Mouse (Mus musculus) adrenal gland, adult 18-20 months (tissue): Measurements from ENCODE around the gene C1s2. TPM values are rescaled to one million over a fixed set of nuclear protein-coding genes. Genes with fewer than 3 reads are reported as not detected.
"Not testable (repeated sequence)": the region's sequence is repeated elsewhere in the genome, so short reads cannot be mapped to it uniquely, and the experiment has no call there.

Experiments used
- DNase-seq, 2 experiments: peaks; one replicate each; pipeline ENCODE4 v3.0.0; 2021 to 2022; ENCODE audit warnings: low spot score in 2 of 2
- total RNA-seq, 2 experiments: library from RNA; stranded (reverse); gene quantifications; 1 replicate in 1 of 2; 2 replicates in 1 of 2; pipeline ENCODE4 v1.2.3; 2021

The C1s2 gene
- total RNA-seq, 2 experiments from 2014 or later = 2.0 to 2.8 TPM

DNA sequence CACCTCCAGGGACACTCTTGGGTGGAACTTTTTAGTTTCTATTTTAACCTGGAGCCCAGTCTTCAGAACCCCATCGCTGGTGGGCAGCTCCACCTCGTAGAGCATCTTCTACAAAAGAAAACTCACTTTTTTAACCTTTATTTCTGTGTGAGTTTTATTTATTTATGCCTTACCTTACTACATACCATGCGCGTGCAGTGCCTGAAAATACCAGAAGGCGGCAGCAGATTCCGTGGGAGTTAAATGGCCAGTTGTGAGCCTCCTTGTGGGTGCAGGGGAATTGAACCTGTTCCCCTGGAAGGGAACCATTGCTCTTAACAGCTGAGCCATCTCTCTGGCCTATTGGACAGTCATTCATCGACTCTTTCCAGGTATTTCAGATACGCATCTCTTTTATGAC, 5.1 kb upstream of the C1s2 start:
- peak; percentile 73 to 79 for DNase-seq

DNA sequence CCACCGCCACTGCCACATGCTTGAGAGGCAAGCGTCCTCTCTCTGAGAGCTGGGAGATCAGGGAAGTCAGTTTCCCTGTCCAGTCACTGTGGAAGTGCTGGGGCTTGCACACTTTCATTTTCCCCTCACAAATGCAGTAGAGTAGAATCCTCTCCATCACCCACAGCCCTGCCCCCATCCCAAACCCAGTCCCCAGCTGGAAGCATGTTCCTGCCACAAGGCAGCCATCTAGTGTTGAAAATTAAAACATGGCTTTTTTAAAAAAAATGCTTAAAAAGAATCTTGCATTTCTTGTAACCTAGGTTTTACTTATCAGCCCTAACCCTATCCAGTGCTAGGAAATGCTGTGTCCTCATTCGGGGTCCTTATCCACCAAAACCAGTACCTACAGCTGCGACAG, 4.2 kb upstream of the C1s2 start:
- no peak for DNase-seq

DNA sequence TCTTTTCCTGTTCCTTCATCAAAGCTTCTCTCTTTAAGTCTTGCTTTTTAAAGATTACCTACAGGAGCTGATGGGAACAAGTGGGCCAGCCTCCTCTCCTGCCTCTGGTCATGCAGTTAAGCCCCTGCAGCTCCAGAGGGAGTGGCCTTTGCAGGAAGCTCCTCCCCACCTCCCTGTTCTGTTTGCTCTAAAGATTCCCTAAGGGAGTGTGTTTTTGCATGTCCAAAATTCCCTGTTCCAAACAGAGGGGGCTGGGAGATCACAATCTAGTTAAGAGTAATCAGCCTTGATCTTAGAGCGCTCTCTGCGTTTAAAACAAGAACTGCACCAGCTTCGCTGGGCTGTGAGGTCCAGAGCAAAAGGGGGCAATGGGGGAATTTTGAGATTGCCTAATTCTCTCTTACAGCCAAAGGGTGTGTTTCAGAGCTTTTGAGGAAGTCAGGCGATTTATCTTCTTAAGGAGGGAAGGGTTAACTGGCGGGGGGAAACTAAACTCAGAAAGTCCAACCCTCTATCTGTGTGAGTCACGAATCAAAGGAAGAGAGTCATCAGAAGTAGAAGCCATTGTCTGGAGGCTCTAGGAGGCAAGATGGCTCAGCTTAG, 1.1 kb upstream of the C1s2 start:
- DNase-seq = not testable (repeated sequence)

DNA sequence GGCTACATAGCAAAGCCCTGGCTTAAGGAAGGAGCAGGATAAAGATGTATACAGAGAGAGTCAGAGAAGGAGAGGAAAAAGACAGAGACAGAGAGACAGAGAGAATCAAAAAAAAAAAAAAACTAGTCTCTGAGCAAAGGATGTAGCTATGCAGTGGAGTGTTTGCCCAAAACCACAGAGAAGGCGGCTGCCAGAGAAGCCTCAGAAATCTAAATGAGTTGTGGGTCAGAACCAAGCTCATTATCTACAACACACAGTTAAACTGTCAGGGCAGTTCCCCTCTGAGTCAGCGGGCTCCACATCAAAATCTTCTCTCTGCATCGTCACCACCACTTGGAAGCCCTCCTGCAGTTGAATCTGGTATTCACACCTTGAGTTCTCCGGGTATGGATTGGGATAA, 5.1 kb downstream of the C1s2 start:
- DNase-seq = no peak

DNA sequence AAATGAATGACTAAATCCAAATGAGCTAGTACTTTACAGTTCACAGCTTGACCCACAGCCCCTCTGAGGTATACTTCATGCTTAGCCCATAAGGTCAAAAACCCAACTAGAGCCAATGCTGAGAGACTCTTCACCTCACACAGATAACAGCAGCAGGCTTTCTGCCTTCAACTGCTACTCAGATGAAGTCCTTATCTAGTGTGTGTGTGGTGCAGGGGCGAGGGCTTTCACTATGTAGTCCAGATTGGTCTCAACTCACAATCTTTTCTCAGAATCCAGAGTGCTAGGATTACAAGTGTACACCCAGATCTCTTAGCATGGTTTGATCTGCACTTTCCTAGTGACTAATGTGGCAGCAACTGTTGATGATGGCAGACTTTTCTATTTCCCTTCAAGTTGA, 9.7 kb downstream of the C1s2 start:
- DNase-seq = not testable (repeated sequence)

DNA sequence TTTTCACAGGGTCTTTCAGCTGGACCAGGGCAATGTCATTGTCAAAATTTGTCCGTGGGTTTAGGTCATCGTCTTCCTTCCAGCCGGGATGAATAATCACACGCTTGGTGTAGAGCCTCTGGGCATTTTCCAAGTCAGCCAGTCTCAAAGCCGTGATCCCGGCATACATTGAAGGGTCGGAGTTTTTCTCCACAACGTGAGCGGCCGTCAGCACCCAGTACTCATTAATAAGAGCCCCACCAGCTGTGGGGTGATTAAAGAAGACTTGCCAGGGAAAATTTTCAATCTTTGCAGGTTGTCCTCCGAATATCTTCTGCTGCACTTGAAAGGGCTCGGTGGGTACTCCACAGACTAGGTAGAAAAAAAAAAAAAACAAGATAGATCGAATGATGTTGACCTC, 10.3 kb downstream of the C1s2 start:
- no peak for DNase-seq

DNA sequence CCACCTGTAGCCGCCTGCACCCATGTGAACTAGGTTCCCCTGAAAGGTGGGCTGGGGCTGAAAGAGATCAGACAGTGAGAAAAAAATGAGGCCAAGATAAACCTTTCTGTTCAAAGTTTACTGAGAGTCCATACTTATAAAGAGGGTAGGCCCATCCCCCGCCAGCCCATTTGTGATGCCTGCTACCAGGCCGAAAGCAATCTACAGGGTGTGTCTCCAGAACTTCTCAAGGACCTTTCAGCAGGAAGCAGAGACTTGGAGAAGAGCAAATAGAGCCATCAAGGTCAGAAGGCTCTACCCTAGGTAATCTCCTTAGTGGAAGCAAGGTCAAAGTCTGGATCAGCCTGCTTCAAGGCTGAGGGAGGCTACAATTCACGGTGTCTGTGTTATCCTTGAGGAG, 33.9 kb downstream of the C1s2 start:
- no peak for DNase-seq

DNA sequence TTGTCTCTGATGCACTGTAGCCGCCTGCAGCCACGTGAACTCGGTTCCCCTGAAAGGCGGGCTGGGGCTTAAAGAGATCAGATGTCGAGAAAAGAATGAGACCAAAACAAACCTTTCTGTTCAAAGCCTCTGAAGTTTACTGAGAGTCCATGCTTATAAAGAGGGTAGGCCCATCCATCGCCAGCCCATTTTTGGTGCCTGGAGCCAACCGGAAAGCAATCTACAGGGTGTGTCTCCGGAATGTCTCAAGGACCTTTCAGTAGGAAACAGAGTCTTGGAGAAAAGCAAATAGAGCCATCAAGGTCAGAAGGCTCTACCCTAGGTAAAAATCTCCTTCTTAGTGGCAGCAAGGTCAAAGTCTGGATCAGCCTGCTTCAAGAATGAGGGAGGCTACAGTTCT, 42.8 kb downstream of the C1s2 start:
- no peak for DNase-seq

DNA sequence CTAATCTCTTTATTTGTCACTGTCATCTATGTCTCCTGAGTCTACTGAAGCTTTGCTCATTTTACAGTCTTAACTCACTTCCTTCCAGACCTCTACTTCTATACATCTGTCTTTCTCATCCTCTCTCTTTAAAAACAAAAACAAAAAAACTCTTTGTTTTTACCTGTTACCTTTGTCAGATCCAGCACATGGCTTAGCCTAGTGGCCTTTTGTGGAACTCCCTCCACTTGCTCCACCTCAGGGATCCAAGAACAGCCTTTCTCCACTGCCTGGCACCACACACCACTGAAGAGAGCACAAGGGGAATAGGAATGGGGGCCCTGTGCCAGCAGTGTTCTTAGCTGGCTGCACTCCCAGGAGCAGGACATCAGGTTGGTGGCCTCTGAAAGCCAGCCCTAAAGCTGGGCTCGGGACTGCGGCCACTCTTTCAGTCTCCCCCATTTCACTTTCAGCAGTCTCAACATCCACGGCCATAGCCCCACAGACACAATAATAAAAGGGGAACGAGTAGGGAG, 43.6 kb downstream of the C1s2 start:
- DNase-seq = no peak

DNA sequence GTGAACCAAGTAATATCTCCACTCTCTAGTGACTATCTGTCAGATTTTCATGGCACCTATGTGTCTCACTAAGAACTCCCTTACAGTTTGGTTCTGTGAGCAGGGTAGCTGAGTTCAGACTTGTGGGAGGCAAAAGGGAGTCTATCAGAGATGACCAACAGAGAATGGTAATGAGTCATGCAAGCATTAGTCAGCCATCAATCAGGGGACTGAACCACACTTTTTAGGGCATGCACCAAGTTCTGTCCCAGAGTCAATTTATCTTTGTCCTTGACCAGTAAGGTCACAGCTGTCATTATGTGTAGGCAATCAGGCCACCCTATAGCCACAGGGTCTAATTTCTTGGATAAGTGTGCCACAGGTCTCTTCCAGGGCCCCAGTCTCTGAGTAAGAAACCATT, 47.1 kb downstream of the C1s2 start:
- DNase-seq = no peak

DNA sequence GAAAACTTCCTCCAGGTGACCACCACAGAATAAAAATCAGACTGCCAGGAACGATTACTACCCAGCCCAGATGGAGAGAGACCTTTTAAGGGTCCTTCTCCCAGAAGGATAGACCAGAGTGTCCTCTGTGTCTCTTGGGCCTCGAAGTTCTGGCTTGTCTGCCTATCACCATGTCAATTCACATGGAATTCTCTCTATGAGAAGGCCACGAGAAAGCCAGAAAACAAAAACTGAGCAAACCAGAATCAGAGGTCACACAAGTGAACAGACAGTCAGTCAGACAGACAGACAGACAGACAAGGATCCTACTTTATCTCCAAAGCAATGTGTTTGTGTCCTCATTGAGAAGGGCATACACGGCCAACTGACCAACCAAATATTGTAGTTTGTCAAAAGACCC, 49.6 kb downstream of the C1s2 start:
- no peak for DNase-seq

DNA sequence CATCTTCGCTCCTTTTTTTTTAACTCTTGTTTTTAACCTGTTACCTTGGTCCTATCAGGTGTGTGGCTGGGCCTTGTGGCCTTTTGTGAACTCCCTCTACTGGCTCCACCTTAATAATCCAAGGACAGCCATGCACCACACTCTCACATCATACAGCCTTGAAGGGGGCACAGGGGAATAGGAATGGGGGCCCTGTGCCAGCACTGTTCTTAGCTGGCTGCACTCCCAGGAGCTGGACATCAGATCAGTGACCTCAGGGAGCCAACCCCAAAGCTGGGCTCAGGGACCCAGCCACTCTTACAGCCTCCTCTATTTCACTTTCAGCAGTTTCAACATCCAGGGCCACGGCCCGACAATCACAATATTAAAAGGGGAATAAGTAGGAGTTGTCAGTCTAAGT, 50.1 kb downstream of the C1s2 start:
- peak; percentile 53 to 69 for DNase-seq

DNA sequence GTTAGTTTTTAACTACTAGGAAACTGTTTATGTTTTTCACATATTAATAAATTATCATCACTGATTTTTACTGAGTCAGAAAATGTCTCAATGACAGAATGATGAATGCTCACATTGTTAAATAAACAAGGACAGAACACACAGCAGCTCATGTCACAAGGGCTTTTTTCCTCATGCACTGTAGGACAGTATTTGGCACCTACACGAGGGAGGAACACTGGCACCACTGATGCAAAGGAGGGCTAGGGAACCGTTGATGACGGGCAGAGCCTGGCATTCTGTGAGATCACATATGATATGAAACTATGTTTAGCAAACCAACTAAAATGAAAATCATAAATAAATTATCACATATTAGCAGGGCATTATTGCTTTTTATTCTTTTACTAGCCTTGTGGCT, 51.0 kb downstream of the C1s2 start:
- DNase-seq = no peak

DNA sequence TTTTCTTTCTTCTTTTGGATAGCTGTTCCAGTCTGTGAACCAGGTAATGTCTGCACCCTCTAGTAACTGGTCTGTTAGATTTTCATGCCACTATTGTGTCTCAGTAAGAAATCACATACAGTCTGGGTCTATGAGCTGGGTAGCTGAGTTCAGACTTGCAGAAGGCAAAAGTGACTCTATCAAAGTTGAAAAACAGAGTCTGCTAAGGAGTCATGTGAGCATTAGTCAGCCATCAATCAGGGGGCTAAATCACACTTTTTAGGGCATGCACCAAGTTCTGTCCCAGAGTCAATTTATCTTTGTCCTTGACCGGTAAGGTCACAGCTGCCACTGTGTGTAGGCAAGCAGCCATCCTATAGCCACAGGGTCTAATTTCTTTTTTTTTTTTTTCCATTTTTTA, 53.7 kb downstream of the C1s2 start:
- DNase-seq = no peak

DNA sequence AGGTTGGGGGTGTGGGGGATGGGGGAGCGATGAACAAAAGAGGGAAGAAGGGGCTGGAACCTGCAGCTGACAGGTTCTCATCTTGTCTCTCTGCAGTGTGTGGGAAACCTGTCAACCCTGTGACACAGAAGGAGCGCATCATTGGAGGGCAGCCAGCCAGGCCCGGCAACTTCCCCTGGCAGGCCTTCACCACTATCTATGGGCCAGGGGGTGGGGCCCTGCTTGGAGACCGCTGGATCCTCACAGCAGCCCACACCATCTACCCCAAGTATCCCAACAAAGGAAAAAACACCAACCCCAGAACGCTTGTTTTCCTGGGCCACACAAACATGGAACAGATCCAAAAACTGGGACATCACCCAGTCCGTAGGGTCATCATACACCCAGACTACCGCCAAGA, 55.7 kb downstream of the C1s2 start:
- DNase-seq = peak in 1 of 2 experiments; percentile 44

DNA sequence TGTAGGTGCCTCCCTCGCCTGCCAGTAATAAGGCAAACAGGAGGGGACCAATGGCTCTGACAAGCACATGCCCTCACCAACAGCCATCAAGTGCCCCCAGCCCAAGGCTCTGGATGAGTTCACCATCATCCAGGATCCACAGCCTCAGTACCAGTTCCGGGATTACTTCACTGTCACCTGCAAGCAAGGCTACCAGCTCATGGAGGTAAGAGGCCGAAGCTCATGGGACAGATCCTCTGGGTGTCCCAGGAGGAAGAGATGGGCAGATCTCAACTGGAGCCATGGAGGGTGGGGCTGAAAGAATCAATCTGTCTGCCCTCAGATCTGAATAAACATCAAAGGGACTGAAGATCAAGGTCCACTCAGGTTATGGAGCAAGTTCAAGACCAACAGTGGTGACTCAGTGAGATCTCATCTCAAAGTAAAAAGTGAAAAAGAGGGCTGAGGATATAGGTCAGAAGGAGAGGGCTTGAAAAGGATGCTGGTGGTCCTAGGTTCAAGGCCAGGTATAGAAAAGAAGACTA, 60.7 kb downstream of the C1s2 start:
- not testable (repeated sequence) for DNase-seq

Other genes starting within 250 kb of the C1s2 start
- 100 to 1,000 TPM; 116 to 119 TPM for gene Pex5, start 221.0 kb downstream of the C1s2 start, total RNA-seq
- gene Clstn3, start 171.3 kb downstream of the C1s2 start, total RNA-seq = 100 to 1,000 TPM; 107 to 199 TPM
- 10 to 100 TPM; 22.7 to 22.8 TPM for gene C1rl, start 143.0 kb downstream of the C1s2 start, total RNA-seq
- gene C1ra, start 123.7 kb downstream of the C1s2 start, total RNA-seq = 10 to 100 TPM; 45.4 to 88.8 TPM
- gene C1s1, start 93.7 kb downstream of the C1s2 start, total RNA-seq = 10 to 100 TPM; 48.3 to 69.2 TPM
- gene C1rb, start 65.8 kb downstream of the C1s2 start, total RNA-seq = 10 to 100 TPM in 1 of 2 experiments, 1 to 10 TPM in 1; 6.7 to 12.3 TPM
- gene Lpcat3, start 26.9 kb upstream of the C1s2 start, total RNA-seq = 100 to 1,000 TPM in 1 of 2 experiments, 10 to 100 TPM in 1; 92.9 to 108 TPM
- gene Emg1, start 76.1 kb upstream of the C1s2 start, total RNA-seq = 10 to 100 TPM; 81.0 to 86.4 TPM
- 100 to 1,000 TPM; 285 to 301 TPM for gene Phb2, start 76.3 kb upstream of the C1s2 start, total RNA-seq
- gene Ptpn6, start 102.6 kb upstream of the C1s2 start, total RNA-seq = 10 to 100 TPM in 1 of 2 experiments, 1 to 10 TPM in 1; 9.8 to 11.5 TPM
- 100 to 1,000 TPM; 341 to 388 TPM for gene Grcc10, start 105.3 kb upstream of the C1s2 start, total RNA-seq
- not detected for gene Gm45234, start 119.9 kb upstream of the C1s2 start, total RNA-seq
- 10 to 100 TPM; 78.4 to 80.2 TPM for gene Atn1, start 120.4 kb upstream of the C1s2 start, total RNA-seq
- gene Eno2, start 133.6 kb upstream of the C1s2 start, total RNA-seq = 10 to 100 TPM; 19.8 to 37.7 TPM
- gene Lrrc23, start 143.6 kb upstream of the C1s2 start, total RNA-seq = under 1 TPM in 1 of 2 experiments, not detected in 1; 0.90 TPM
- gene Spsb2, start 172.6 kb upstream of the C1s2 start, total RNA-seq = 10 to 100 TPM; 17.3 to 18.9 TPM
- gene Tpi1, start 178.2 kb upstream of the C1s2 start, total RNA-seq = 100 to 1,000 TPM; 383 to 517 TPM
- 100 to 1,000 TPM; 107 to 128 TPM for gene Usp5, start 193.4 kb upstream of the C1s2 start, total RNA-seq
- gene Cdca3, start 193.5 kb upstream of the C1s2 start, total RNA-seq = 1 to 10 TPM in 1 of 2 experiments, under 1 TPM in 1; 0.77 to 2.7 TPM
- 1 to 10 TPM; 9.2 to 9.6 TPM for gene Gnb3, start 204.2 kb upstream of the C1s2 start, total RNA-seq
- 10 to 100 TPM; 24.1 to 24.4 TPM for gene P3h3, start 221.7 kb upstream of the C1s2 start, total RNA-seq
- 1 to 10 TPM in 1 of 2 experiments, under 1 TPM in 1; 0.76 to 1.8 TPM for gene Gpr162, start 227.9 kb upstream of the C1s2 start, total RNA-seq